Mouse (Mus musculus): ENCODE results near the gene Trmt1. TPM values are rescaled to one million over a fixed set of nuclear protein-coding genes. Genes with fewer than 3 reads are reported as not detected.

Trmt1 gene
- polyA plus RNA-seq, 1 experiment from 2014 or later: 61.5 TPM

DNA sequence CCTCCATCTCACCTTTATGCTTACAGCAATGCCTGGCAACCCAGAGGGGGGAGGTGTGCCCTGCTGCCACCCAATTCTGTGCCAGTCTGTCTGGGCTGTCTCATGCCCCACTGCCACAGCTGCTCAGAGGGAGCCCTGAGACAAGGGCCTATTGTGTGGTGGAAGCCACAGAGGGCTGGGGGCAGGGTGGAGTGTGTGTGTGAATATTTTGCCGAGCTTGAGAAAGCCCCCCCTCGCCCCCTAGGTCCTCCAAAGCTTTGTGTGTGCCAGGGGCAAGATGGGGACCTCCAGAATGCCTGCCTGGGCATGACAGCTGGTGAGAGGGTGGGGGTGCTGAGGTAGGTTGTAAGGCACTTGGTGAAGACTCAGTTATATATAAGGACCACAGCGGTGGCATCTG is 42.4 kb downstream of the Trmt1 start:
- H3K4me3 ChIP-seq (ENCODE audit: low read depth, low read length): no peak overlapping the region
- H3K36me3 ChIP-seq (replicated peaks; ENCODE audit: control insufficient read depth, insufficient read depth, low read depth, low read length): no peaks in the 10 kb centered on the region
- WGBS: 56% methylated on average over 3 of the region's 3 CpGs
- DNase-seq (ENCODE audit: low spot score) (no peak), ATAC-seq (replicated peaks; ENCODE audit: insufficient number of reproducible peaks, low FRiP score, low TSS enrichment, low read depth) (no peak)
- H3K9me3 ChIP-seq (replicated peaks; ENCODE audit: control insufficient read depth, low read length): no peaks in the 10 kb centered on the region
- no peak overlapping the region for H3K4me2 ChIP-seq (ENCODE audit: low read depth, low read length)
- peaks cover 9% of the 10 kb centered on the region for H3K27me3 ChIP-seq (ENCODE audit: control insufficient read depth, insufficient read depth, low read length)
- peaks cover 40% of the 10 kb centered on the region for H3K4me1 ChIP-seq (ENCODE audit: control insufficient read depth, insufficient read depth, low read length)
- H3K9ac ChIP-seq (replicated peaks; ENCODE audit: low read length): no peak overlapping the region
- H3K27ac ChIP-seq (replicated peaks; ENCODE audit: low read depth, low read length): no peak overlapping the region

GRCm38 (mm10) chr8:84729921-84730362 is 43.8 kb downstream of the Trmt1 start:
- DNase-seq (ENCODE audit: low spot score) (no peak), ATAC-seq (replicated peaks; ENCODE audit: insufficient number of reproducible peaks, low FRiP score, low TSS enrichment, low read depth) (no peak)
- no peaks in the 10 kb centered on the region for H3K9me3 ChIP-seq (replicated peaks; ENCODE audit: control insufficient read depth, low read length)
- peaks cover 10% of the 10 kb centered on the region for H3K27me3 ChIP-seq (ENCODE audit: control insufficient read depth, insufficient read depth, low read length)
- H3K4me1 ChIP-seq (ENCODE audit: control insufficient read depth, insufficient read depth, low read length): peaks cover 29% of the 10 kb centered on the region
- 92% methylated on average over 16 of the region's 16 CpGs for WGBS
- no peak overlapping the region for H3K4me3 ChIP-seq (ENCODE audit: low read depth, low read length)
- no peaks in the 10 kb centered on the region for H3K36me3 ChIP-seq (replicated peaks; ENCODE audit: control insufficient read depth, insufficient read depth, low read depth, low read length)
- H3K27ac ChIP-seq (replicated peaks; ENCODE audit: low read depth, low read length): 0 out of 2 replicates have a peak overlapping the region, but pooled peaks have one; percentile 13
- no peak overlapping the region; the same call in 1 of the 2 replicates for H3K9ac ChIP-seq (replicated peaks; ENCODE audit: low read length)
- H3K4me2 ChIP-seq (ENCODE audit: low read depth, low read length): no peak overlapping the region

- no peak for ATAC-seq (replicated peaks; ENCODE audit: insufficient number of reproducible peaks, low FRiP score, low TSS enrichment, low read depth)
Measured at GRCm38 (mm10) chr8:84730541-84731370, 44.6 kb downstream of the Trmt1 start.

DNA sequence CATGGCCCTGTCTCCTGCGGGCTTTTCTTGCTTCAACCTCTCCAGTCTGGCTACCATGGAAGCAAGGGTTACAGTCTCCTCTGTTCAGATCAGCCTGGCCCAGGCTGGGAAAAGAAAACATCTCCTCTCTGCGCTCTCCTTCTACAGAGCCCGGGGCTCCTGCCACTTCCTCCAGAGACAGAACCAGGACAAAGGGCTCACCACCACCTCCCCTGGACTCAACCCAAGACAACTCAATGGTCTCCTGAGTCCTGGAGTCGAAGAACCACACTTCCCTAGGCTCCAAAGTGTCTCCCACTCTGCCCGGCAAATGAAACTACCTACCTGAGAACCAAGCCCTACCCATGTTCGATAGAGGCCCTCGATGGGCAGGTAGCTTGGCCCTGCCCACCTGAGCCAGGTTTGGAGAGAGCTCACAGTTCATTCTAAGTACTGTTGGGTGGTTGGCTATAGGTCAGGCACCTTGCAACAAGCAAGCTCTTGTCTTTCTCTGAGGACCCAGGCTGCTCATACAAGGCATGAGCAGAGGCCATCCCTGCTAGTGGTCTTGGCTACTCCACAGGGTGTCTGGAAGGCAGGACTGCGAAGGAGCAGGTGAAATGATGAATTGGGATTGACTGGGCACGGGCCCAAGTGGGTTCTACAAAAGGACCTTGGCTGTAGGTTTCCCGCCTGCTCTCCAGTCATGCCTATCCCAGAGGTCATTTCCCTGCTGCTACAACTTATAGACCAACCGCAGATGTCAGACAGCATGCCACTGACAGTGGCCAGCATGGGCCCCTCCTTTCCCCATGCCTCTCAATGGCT is 45.5 kb downstream of the Trmt1 start:
- no peak for ATAC-seq (replicated peaks; ENCODE audit: insufficient number of reproducible peaks, low FRiP score, low TSS enrichment, low read depth)
- peak overlapping the region; percentile 72; the same call in 1 of the 2 replicates for H3K27ac ChIP-seq (replicated peaks; ENCODE audit: low read depth, low read length)
- no peak for DNase-seq (ENCODE audit: low spot score)
- H3K27me3 ChIP-seq (ENCODE audit: control insufficient read depth, insufficient read depth, low read length): peaks cover 17% of the 10 kb centered on the region
- no peaks in the 10 kb centered on the region for H3K36me3 ChIP-seq (replicated peaks; ENCODE audit: control insufficient read depth, insufficient read depth, low read depth, low read length)
- 70% methylated on average over 11 of the region's 11 CpGs for WGBS
- no peak overlapping the region for H3K4me3 ChIP-seq (ENCODE audit: low read depth, low read length)
- no peaks in the 10 kb centered on the region for H3K9me3 ChIP-seq (replicated peaks; ENCODE audit: control insufficient read depth, low read length)
- H3K4me2 ChIP-seq (ENCODE audit: low read depth, low read length): no peak overlapping the region; the same call in 1 of the 2 replicates
- H3K9ac ChIP-seq (replicated peaks; ENCODE audit: low read length): peak overlapping the region; percentile 25
- H3K4me1 ChIP-seq (ENCODE audit: control insufficient read depth, insufficient read depth, low read length): peaks cover 21% of the 10 kb centered on the region

More at GRCm38 (mm10) chr8:84730541-84731370, 44.6 kb downstream of the Trmt1 start:
- Histone ChIP-seq H3K9ac (replicated peaks; ENCODE audit: low read length) (peak overlapping the region; percentile 25), H3K4me2 (ENCODE audit: low read depth, low read length) (no peak overlapping the region; the same call in none of the 2 replicates), H3K4me1 (ENCODE audit: control insufficient read depth, insufficient read depth, low read length) (peaks cover 21% of the 10 kb centered on the region), H3K9me3 (replicated peaks; ENCODE audit: control insufficient read depth, low read length) (no peaks in the 10 kb centered on the region), H3K36me3 (replicated peaks; ENCODE audit: control insufficient read depth, insufficient read depth, low read depth, low read length) (no peaks in the 10 kb centered on the region), H3K4me3 (ENCODE audit: low read depth, low read length) (no peak overlapping the region), H3K27me3 (ENCODE audit: control insufficient read depth, insufficient read depth, low read length) (peaks cover 12% of the 10 kb centered on the region), H3K27ac (replicated peaks; ENCODE audit: low read depth, low read length) (peak overlapping the region; percentile 72)
- WGBS: 38% methylated on average over 9 of the region's 9 CpGs
- DNase-seq (ENCODE audit: low spot score): no peak

GRCm38 (mm10) chr8:84732545-84732944 is 46.4 kb downstream of the Trmt1 start:
- Histone ChIP-seq H3K9me3 (replicated peaks; ENCODE audit: control insufficient read depth, low read length) (no peaks in the 10 kb centered on the region), H3K4me1 (ENCODE audit: control insufficient read depth, insufficient read depth, low read length) (peaks cover 22% of the 10 kb centered on the region), H3K9ac (replicated peaks; ENCODE audit: low read length) (peak overlapping the region; percentile 18; the same call in 1 of the 2 replicates), H3K4me2 (ENCODE audit: low read depth, low read length) (no peak overlapping the region), H3K27me3 (ENCODE audit: control insufficient read depth, insufficient read depth, low read length) (peaks cover 25% of the 10 kb centered on the region), H3K36me3 (replicated peaks; ENCODE audit: control insufficient read depth, insufficient read depth, low read depth, low read length) (no peaks in the 10 kb centered on the region), H3K4me3 (ENCODE audit: low read depth, low read length) (no peak overlapping the region), H3K27ac (replicated peaks; ENCODE audit: low read depth, low read length) (no peak overlapping the region)
- ATAC-seq (replicated peaks; ENCODE audit: insufficient number of reproducible peaks, low FRiP score, low TSS enrichment, low read depth) (no peak), DNase-seq (ENCODE audit: low spot score) (no peak)
- WGBS: 68% methylated on average over 5 of the region's 5 CpGs

GRCm38 (mm10) chr8:84732996-84733395 is 46.9 kb downstream of the Trmt1 start:
- ATAC-seq (replicated peaks; ENCODE audit: insufficient number of reproducible peaks, low FRiP score, low TSS enrichment, low read depth) (0 out of 2 replicates have a peak, but pooled peaks have one; percentile 10), DNase-seq (ENCODE audit: low spot score) (peak; percentile 63)
- peaks cover 29% of the 10 kb centered on the region for H3K27me3 ChIP-seq (ENCODE audit: control insufficient read depth, insufficient read depth, low read length)
- 18% methylated on average over 6 of the region's 6 CpGs for WGBS
- H3K4me3 ChIP-seq (ENCODE audit: low read depth, low read length): no peak overlapping the region
- H3K36me3 ChIP-seq (replicated peaks; ENCODE audit: control insufficient read depth, insufficient read depth, low read depth, low read length): no peaks in the 10 kb centered on the region
- peaks cover 27% of the 10 kb centered on the region for H3K4me1 ChIP-seq (ENCODE audit: control insufficient read depth, insufficient read depth, low read length)
- peak overlapping the region; percentile 18 for H3K9ac ChIP-seq (replicated peaks; ENCODE audit: low read length)
- no peak overlapping the region; the same call in 1 of the 2 replicates for H3K27ac ChIP-seq (replicated peaks; ENCODE audit: low read depth, low read length)
- H3K4me2 ChIP-seq (ENCODE audit: low read depth, low read length): no peak overlapping the region
- no peaks in the 10 kb centered on the region for H3K9me3 ChIP-seq (replicated peaks; ENCODE audit: control insufficient read depth, low read length)

GRCm38 (mm10) chr8:84733959-84734358 is 47.9 kb downstream of the Trmt1 start:
- Histone ChIP-seq H3K4me1 (ENCODE audit: control insufficient read depth, insufficient read depth, low read length) (peaks cover 33% of the 10 kb centered on the region), H3K9ac (replicated peaks; ENCODE audit: low read length) (no peak overlapping the region; the same call in 1 of the 2 replicates), H3K27me3 (ENCODE audit: control insufficient read depth, insufficient read depth, low read length) (peaks cover 34% of the 10 kb centered on the region), H3K36me3 (replicated peaks; ENCODE audit: control insufficient read depth, insufficient read depth, low read depth, low read length) (no peaks in the 10 kb centered on the region), H3K4me2 (ENCODE audit: low read depth, low read length) (no peak overlapping the region), H3K4me3 (ENCODE audit: low read depth, low read length) (no peak overlapping the region), H3K9me3 (replicated peaks; ENCODE audit: control insufficient read depth, low read length) (no peaks in the 10 kb centered on the region), H3K27ac (replicated peaks; ENCODE audit: low read depth, low read length) (no peak overlapping the region)
- DNase-seq (ENCODE audit: low spot score) (no peak), ATAC-seq (replicated peaks; ENCODE audit: insufficient number of reproducible peaks, low FRiP score, low TSS enrichment, low read depth) (no peak)
- WGBS: 85% methylated on average over 6 of the region's 6 CpGs
